Mouse (Mus musculus) forebrain, embryonic 14.5 days (tissue): ENCODE data around the gene Oxnad1. TPM values are rescaled to one million over a fixed set of nuclear protein-coding genes. Genes with fewer than 3 reads are reported as not detected.
"Not testable (repeated sequence)": the region's sequence is repeated elsewhere in the genome, so short reads cannot be mapped to it uniquely, and the experiment has no call there.

ENCODE experiments used
- ATAC-seq: fragments of 200-750 bp; cut with Nextera tagmentation; 2 replicates; pipeline ENCODE4 v1.8.0; 2017; ENCODE audit warnings: mild to moderate bottlenecking, moderate library complexity
- DNase-seq: peaks from one replicate; pipeline ENCODE4 v3.0.0-alpha.2; 2015; ENCODE audit warnings: low spot score
- H3K27ac ChIP-seq: fragments of 300-500 bp; sonication (generic); 2 replicates; pipeline ENCODE4 v1.5.1; 2014; ENCODE audit warnings: low read depth, mild to moderate bottlenecking, control low read depth, low read length, moderate library complexity
- H3K27me3 ChIP-seq: fragments of 300-500 bp; sonication (generic); replicated peaks from 2 replicates; pipeline ENCODE4 v1.6.1; 2014; ENCODE audit warnings: low read length, control low read depth, mixed read lengths; ENCODE audit not compliant: control insufficient read depth, insufficient read depth
- H3K36me3 ChIP-seq: fragments of 300-500 bp; sonication (generic); 2 replicates; pipeline ENCODE4 v1.6.1; 2014; ENCODE audit warnings: low read length, control low read depth; ENCODE audit not compliant: control insufficient read depth, insufficient read depth
- H3K4me1 ChIP-seq: fragments of 300-500 bp; sonication (generic); 2 replicates; pipeline ENCODE4 v1.6.1; 2014; ENCODE audit warnings: antibody characterized with exemption, low read length, control low read depth; ENCODE audit not compliant: control insufficient read depth, insufficient read depth
- H3K4me2 ChIP-seq: fragments of 300-500 bp; sonication (generic); 2 replicates; pipeline ENCODE4 v1.6.1; 2014; ENCODE audit warnings: mild to moderate bottlenecking, control low read depth, low read length
- H3K4me3 ChIP-seq: fragments of 300-500 bp; sonication (generic); 2 replicates; pipeline ENCODE4 v1.5.1; 2014; ENCODE audit warnings: low read depth, low read length, control low read depth
- H3K9ac ChIP-seq: fragments of 300-500 bp; sonication (generic); 2 replicates; pipeline ENCODE4 v1.6.1; 2014; ENCODE audit warnings: mild to moderate bottlenecking, low read length, control low read depth, moderate library complexity
- H3K9me3 ChIP-seq: fragments of 300-500 bp; sonication (generic); replicated peaks from 2 replicates; pipeline ENCODE4 v1.6.1; 2016; ENCODE audit warnings: low read length, control low read depth, mixed read lengths; ENCODE audit not compliant: control insufficient read depth
- WGBS: fragments of 180-500 bp; shearing (Covaris S2); extraction: QIAGEN DNeasy Blood & Tissue Kit; methylation state at CpG from one replicate; pipeline ENCODE4 v1.1.7; 2014; 5-methylcytosine and 5-hydroxymethylcytosine counted together
- polyA plus RNA-seq: library from polyadenylated mRNA; unstranded; fragments of >200 nt; fragmentation: Nextera tagmentation; extraction: Ambion mirVana; gene quantifications from 2 replicates; pipeline ENCODE4 v1.2.1, GENCODE M21; 2014

The Oxnad1 gene
- polyA plus RNA-seq, 1 experiment from 2014 or later: 20.4 TPM

- Histone ChIP-seq H3K36me3 (peaks cover 26% of the 10 kb centered on the region), H3K9me3 (no peaks in the 10 kb centered on the region), H3K27ac (no peak overlapping the region), H3K4me1 (peaks cover 12% of the 10 kb centered on the region; the same call in 1 of the 2 replicates), H3K4me3 (no peak overlapping the region), H3K4me2 (no peak overlapping the region), H3K27me3 (no peaks in the 10 kb centered on the region), H3K9ac (no peak overlapping the region)
- DNase-seq (no peak), ATAC-seq (no peak)
- WGBS: 87% methylated on average over 2 of the region's 2 CpGs
Measured at GRCm38 (mm10) chr14:32083466-32083865, 1.7 kb upstream of the Oxnad1 start.

- peaks cover 12% of the 10 kb centered on the region; the same call in 1 of the 2 replicates for H3K4me1 ChIP-seq
Measured at GRCm38 (mm10) chr14:32085486-32086201, 470 bp downstream of the Oxnad1 start, which contains the start of gene Dph3. Gene Dph3 (minus strand): TSS chr14:32085729.

DNA sequence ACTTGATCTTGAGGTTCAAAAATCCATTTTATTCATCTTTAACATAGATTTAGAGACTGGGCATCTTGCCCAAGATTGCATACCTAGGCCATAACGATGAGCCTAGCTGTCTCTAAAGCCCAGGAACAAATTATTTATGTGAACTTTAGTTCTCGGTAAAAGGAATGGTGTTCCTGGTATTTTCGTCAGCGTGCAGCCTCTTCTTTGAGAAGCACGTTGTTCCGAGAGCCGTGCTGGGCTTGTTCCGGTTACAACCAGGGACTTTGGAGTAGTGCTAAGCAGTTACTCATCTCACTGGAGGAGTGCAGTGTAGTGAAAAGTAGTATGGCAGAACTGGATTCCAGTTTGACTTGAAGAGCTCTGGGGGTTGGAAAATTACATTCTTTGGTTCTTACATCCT, 1.1 kb downstream of the Oxnad1 start:
- Histone ChIP-seq H3K36me3 (peaks cover 17% of the 10 kb centered on the region), H3K27ac (no peak overlapping the region), H3K9ac (peak overlapping the region; percentile 75), H3K27me3 (no peaks in the 10 kb centered on the region), H3K9me3 (no peaks in the 10 kb centered on the region), H3K4me3 (peak overlapping the region; percentile 45), H3K4me2 (peak overlapping the region; percentile 85), H3K4me1 (peaks cover 12% of the 10 kb centered on the region; the same call in 1 of the 2 replicates)
- DNase-seq: no peak
- 19% methylated on average over 8 of the region's 8 CpGs for WGBS
- ATAC-seq: no peak

More at GRCm38 (mm10) chr14:32085486-32086201, 470 bp downstream of the Oxnad1 start, which contains the start of gene Dph3:
- DNase-seq: peak; percentile 98
- H3K4me2 ChIP-seq: peak within 1 kb of the TSS; percentile 85
- H3K4me3 ChIP-seq: peak within 1 kb of the TSS; percentile 45
- peaks cover 23% of the 10 kb centered on the region for H3K36me3 ChIP-seq
- under 1% methylated on average over 43 of the region's 43 CpGs for whole genome bisulfite sequencing
- no peaks in the 10 kb centered on the region for H3K27me3 ChIP-seq
- peak; percentile 98 for ATAC-seq
- H3K9me3 ChIP-seq: no peaks in the 10 kb centered on the region
- H3K9ac ChIP-seq: peak within 1 kb of the TSS; percentile 75
- H3K27ac ChIP-seq: peak within 1 kb of the TSS; percentile 70

DNA sequence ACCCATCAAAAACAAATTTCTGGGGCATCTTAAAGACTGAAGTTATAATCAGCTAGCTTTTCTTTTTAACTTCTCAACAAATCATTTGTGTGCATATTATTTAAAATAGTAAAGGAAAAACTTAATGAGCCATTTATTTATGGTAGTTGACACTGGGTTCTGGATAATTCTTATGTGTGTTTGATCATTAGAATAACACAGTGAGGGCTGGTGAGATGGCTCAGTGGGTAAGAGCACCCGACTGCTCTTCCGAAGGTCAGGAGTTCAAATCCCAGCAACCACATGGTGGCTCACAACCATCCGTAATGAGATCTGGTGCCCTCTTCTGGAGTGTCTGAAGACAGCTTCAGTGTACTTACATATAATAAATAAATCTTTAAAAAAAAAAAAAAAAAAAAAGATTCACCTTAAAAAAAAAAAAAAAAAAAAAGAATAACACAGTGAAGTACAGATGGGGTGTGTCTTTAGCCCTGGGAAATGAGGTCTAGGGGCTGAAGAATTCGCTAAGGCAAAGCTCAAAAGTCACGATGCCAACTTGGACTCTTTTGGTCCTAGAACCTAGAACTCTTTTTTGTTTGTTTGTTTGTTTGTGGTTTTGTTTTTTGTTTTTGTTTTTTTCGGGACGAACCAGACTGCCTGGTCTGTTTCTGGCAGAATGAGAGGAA, 2.5 kb downstream of the Oxnad1 start:
- H3K4me2 ChIP-seq, DNase-seq, H3K9me3 ChIP-seq, H3K27me3 ChIP-seq, H3K27ac ChIP-seq, ATAC-seq, H3K4me3 ChIP-seq, H3K9ac ChIP-seq: not testable (repeated sequence)
- peaks cover 12% of the 10 kb centered on the region for H3K36me3 ChIP-seq
- 90% methylated on average over 7 of the region's 7 CpGs for WGBS
- H3K4me1 ChIP-seq: peaks cover 12% of the 10 kb centered on the region; the same call in 1 of the 2 replicates

DNA sequence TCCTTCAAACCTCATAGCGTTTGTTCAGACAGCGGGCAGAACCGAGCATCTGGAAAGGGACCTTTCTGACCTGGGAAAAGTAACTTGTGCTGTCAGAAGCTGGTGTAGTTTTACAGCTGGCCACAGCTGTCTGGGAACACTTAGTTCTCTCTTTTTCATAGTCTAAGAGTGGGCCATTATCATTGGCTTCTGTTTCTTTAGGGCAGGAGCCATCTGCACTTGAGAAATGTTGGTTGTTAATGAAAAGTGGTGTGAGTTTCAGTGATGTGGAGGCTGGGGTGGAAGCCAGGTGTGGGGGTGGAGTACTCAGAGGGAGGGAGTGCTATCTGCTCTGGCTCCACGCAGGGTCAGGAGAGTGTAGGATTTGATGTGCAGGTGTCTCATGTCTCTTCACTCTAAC, 6.0 kb downstream of the Oxnad1 start:
- ATAC-seq (no peak), DNase-seq (no peak)
- Histone ChIP-seq H3K9ac (no peak overlapping the region), H3K27me3 (no peaks in the 10 kb centered on the region), H3K36me3 (peaks cover 32% of the 10 kb centered on the region; the same call in 1 of the 2 replicates), H3K4me1 (peaks cover 8% of the 10 kb centered on the region; the same call in 1 of the 2 replicates), H3K9me3 (no peaks in the 10 kb centered on the region), H3K27ac (no peak overlapping the region), H3K4me3 (no peak overlapping the region), H3K4me2 (no peak overlapping the region)
- WGBS: 95% methylated on average over 4 of the region's 4 CpGs

GRCm38 (mm10) chr14:32091704-32092103, 6.5 kb downstream of the Oxnad1 start:
- Histone ChIP-seq H3K4me1 (0 out of 2 replicates have a peak, but pooled peaks cover 2% of the 10 kb centered on the region), H3K4me3 (no peak overlapping the region), H3K9me3 (no peaks in the 10 kb centered on the region), H3K4me2 (no peak overlapping the region), H3K36me3 (peaks cover 37% of the 10 kb centered on the region), H3K9ac (no peak overlapping the region), H3K27ac (no peak overlapping the region), H3K27me3 (no peaks in the 10 kb centered on the region)
- ATAC-seq: no peak
- WGBS: 86% methylated on average over 4 of the region's 4 CpGs
- no peak for DNase-seq

- Histone ChIP-seq H3K4me3 (no peak overlapping the region), H3K9ac (no peak overlapping the region), H3K36me3 (peaks cover 44% of the 10 kb centered on the region), H3K27ac (no peak overlapping the region), H3K9me3 (no peaks in the 10 kb centered on the region), H3K4me2 (no peak overlapping the region), H3K27me3 (no peaks in the 10 kb centered on the region), H3K4me1 (no peaks in the 10 kb centered on the region)
- 73% methylated on average over 1 of the region's 1 CpGs for WGBS
- ATAC-seq (no peak), DNase-seq (no peak)
Measured at GRCm38 (mm10) chr14:32093018-32093417, 7.8 kb downstream of the Oxnad1 start.

DNA sequence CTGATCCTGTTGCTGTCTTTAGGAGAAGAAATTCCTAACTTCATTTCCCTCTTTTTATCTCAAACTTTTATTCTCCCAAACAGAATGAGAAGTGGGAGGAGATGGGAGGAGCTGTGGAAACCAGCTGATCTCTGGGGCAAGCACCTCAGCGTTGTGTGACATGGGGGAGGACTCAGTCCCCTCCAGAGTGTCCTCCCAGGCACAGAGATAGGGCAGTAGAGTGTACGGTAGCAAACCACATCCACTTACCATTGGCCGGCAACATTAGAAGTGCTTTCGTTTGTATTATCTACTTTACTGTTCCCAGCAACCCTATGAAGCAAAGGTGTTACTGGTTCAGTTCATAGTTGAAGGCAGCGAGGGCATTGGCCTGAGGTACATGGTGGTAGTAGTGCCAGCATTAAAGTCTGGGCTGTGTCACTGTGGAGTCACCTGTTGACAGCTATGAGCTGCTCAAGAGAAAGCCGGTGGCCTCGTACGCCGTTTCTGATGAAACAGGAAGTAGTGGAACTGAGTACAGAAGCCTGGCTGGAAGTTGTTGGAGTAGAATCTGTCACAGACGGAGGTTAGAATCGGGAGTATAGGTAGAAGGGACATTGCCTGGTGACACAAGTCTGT, 8.4 kb downstream of the Oxnad1 start:
- ATAC-seq (no peak), DNase-seq (no peak)
- 93% methylated on average over 11 of the region's 11 CpGs for WGBS
- Histone ChIP-seq H3K27ac (no peak overlapping the region), H3K36me3 (peaks cover 46% of the 10 kb centered on the region), H3K4me1 (no peaks in the 10 kb centered on the region), H3K9me3 (no peaks in the 10 kb centered on the region), H3K4me2 (no peak overlapping the region), H3K27me3 (no peaks in the 10 kb centered on the region), H3K9ac (no peak overlapping the region), H3K4me3 (no peak overlapping the region)
